Mouse (Mus musculus): Measurements from ENCODE around the gene Zfand2b. TPM values are rescaled to one million over a fixed set of nuclear protein-coding genes. Genes with fewer than 3 reads are reported as not detected.

Zfand2b gene
- total and polyA plus RNA-seq, 3 experiments, result 15.7 to 40.7 (median 19.5) TPM

- Histone ChIP-seq H3K4me3 (replicated peaks in 1 of 3; ENCODE audit: low read depth in 2 of 3, low read length in 2 of 3, poor library complexity in 1 of 3) (no peak overlapping the region), H3K27me3 (replicated peaks) (no peaks in the 10 kb centered on the region), H3K27ac (ENCODE audit: insufficient read depth, low read depth) (no peak overlapping the region), H3K9ac (ENCODE audit: insufficient read depth, low read depth) (no peak overlapping the region), H3K79me2 (replicated peaks; ENCODE audit: control insufficient read depth, extremely low read depth, insufficient read depth, poor library complexity, severe bottlenecking) (no peaks in the 10 kb centered on the region), H3K36me3 (replicated peaks in 1 of 2; ENCODE audit: control insufficient read depth in 1 of 2, insufficient read depth in 1 of 2, low read length in 1 of 2) (peaks cover 33 to 51% of the 10 kb centered on the region in 2 experiments), H3K9me3 (replicated peaks; ENCODE audit: low read length) (no peaks in the 10 kb centered on the region), H3K4me1 (ENCODE audit: control insufficient read depth in 1 of 2, insufficient read depth in 2 of 2) (no peaks in the 10 kb centered on the region), H3K4me2 (ENCODE audit: insufficient read depth, low read depth, poor library complexity, severe bottlenecking) (no peak overlapping the region)
- DNase-seq (ENCODE audit: extremely low read depth), result no peak
- TF ChIP-seq ZC3H11A (IDR thresholded peaks at IDR 0.05; ENCODE audit: low read depth, low read length) (no peak), PAX5 (IDR thresholded peaks at IDR 0.05; ENCODE audit: low read length) (no peak), UBTF (IDR thresholded peaks at IDR 0.05; ENCODE audit: low read depth, low read length) (no peak), MEF2A (IDR thresholded peaks at IDR 0.05; ENCODE audit: borderline replicate concordance, low read depth, low read length) (no peak), RAD21 (IDR thresholded peaks at IDR 0.05; ENCODE audit: low read depth, low read length) (no peak), EP300 (IDR thresholded peaks at IDR 0.05; ENCODE audit: low read length) (no peak), USF1 (IDR thresholded peaks at IDR 0.05; ENCODE audit: low read depth, low read length) (no peak), BHLHE40 (IDR thresholded peaks at IDR 0.05; ENCODE audit: low read depth, low read length) (no peak), ETS1 (conservative IDR thresholded peaks at IDR 0.05; ENCODE audit: low read depth, low read length) (no peak), KAT2A (IDR thresholded peaks at IDR 0.05; ENCODE audit: insufficient replicate concordance, low read length) (no peak), E2F4 (IDR thresholded peaks at IDR 0.05; ENCODE audit: insufficient replicate concordance, low read depth, low read length) (no peak), TCF12 (IDR thresholded peaks at IDR 0.05; ENCODE audit: low read depth, low read length) (no peak), NRF1 (IDR thresholded peaks at IDR 0.05; ENCODE audit: low read depth, low read length) (no peak), ZKSCAN1 (IDR thresholded peaks at IDR 0.05; ENCODE audit: borderline replicate concordance, low read depth, low read length) (no peak), JUND (conservative IDR thresholded peaks at IDR 0.05; ENCODE audit: low read depth, low read length) (no peak), MAX (IDR thresholded peaks at IDR 0.05; ENCODE audit: low read length) (no peak), SIN3A (IDR thresholded peaks at IDR 0.05; ENCODE audit: low read length) (no peak), HCFC1 (IDR thresholded peaks at IDR 0.05; ENCODE audit: low read depth, low read length) (no peak)
- dilution Hi-C loops (cut with MboI; ENCODE audit: extremely low pct_ligation_motif_present, extremely low pct_unique_long_range_greater_than_20kb, low sequenced_read_pairs), result no loop called here
- in situ Hi-C loops (cut with MboI; ENCODE audit: low pct_ligation_motif_present, low pct_unique_long_range_greater_than_20kb, low sequenced_read_pairs), result no loop called here
These were observed 32.8 kb downstream of the Zfand2b start for GRCm38 (mm10) chr1:75201236-75201635.

GRCm38 (mm10) chr1:75208967-75209678, 40.7 kb downstream of the Zfand2b start:
- Histone ChIP-seq H3K9me3 (replicated peaks; ENCODE audit: low read length) (no peaks in the 10 kb centered on the region), H3K27ac (ENCODE audit: insufficient read depth, low read depth) (no peak overlapping the region), H3K4me2 (ENCODE audit: insufficient read depth, low read depth, poor library complexity, severe bottlenecking) (no peak overlapping the region), H3K4me3 (replicated peaks in 1 of 3; ENCODE audit: low read depth in 2 of 3, low read length in 2 of 3, poor library complexity in 1 of 3) (no peak overlapping the region), H3K79me2 (replicated peaks; ENCODE audit: control insufficient read depth, extremely low read depth, insufficient read depth, poor library complexity, severe bottlenecking) (peaks cover 13% of the 10 kb centered on the region), H3K27me3 (replicated peaks) (no peaks in the 10 kb centered on the region), H3K9ac (ENCODE audit: insufficient read depth, low read depth) (no peak overlapping the region), H3K36me3 (replicated peaks in 1 of 2; ENCODE audit: control insufficient read depth in 1 of 2, insufficient read depth in 1 of 2, low read length in 1 of 2) (peaks cover 22 to 33% of the 10 kb centered on the region in 2 experiments), H3K4me1 (ENCODE audit: control insufficient read depth in 1 of 2, insufficient read depth in 2 of 2) (peaks cover 7 to 50% of the 10 kb centered on the region in 2 experiments)
- in situ Hi-C loops (cut with MboI; ENCODE audit: low pct_ligation_motif_present, low pct_unique_long_range_greater_than_20kb, low sequenced_read_pairs) (no loop called here), dilution Hi-C loops (cut with MboI; ENCODE audit: extremely low pct_ligation_motif_present, extremely low pct_unique_long_range_greater_than_20kb, low sequenced_read_pairs) (no loop called here)
- DNase-seq (ENCODE audit: extremely low read depth), result no peak
- TF ChIP-seq CTCF (conservative IDR thresholded peaks at IDR 0.05 in 1 of 2, IDR thresholded peaks at IDR 0.05 in 1 of 2; ENCODE audit: low read depth in 2 of 2, low read length in 2 of 2) (no peak), ETS1 (conservative IDR thresholded peaks at IDR 0.05; ENCODE audit: low read depth, low read length) (no peak), SIN3A (IDR thresholded peaks at IDR 0.05; ENCODE audit: low read length) (no peak), TBP (conservative IDR thresholded peaks at IDR 0.05; ENCODE audit: low read depth, low read length) (no peak), MAX (IDR thresholded peaks at IDR 0.05; ENCODE audit: low read length) (no peak), USF1 (IDR thresholded peaks at IDR 0.05; ENCODE audit: low read depth, low read length) (no peak), POLR2AphosphoS2 (IDR thresholded peaks at IDR 0.05; ENCODE audit: low read depth, low read length) (no peak)
